Mouse (Mus musculus) v-Abl transformed pro-B cells (cell line): ENCODE data around the gene Igfbp6.

Experiments used
- in situ Hi-C, 2 experiments: fragments of 400-800 bp; cut with MboI; formaldehyde crosslinking; loops; one replicate each; pipeline ENCODE4 v1.15.1; 2025; ENCODE audit not compliant: unreplicated experiment in 2 of 2

The Igfbp6 gene

GRCm38 (mm10) chr15:102165468-102166100, 21.4 kb downstream of the Igfbp6 start:
- in situ Hi-C loops = no loop called here

- in situ Hi-C loops = no loop called here
Measured at GRCm38 (mm10) chr15:102167620-102168021, 23.5 kb downstream of the Igfbp6 start.

GRCm38 (mm10) chr15:102169064-102169463, 24.9 kb downstream of the Igfbp6 start:
- in situ Hi-C loops = no loop called here

GRCm38 (mm10) chr15:102173581-102173980, 29.4 kb downstream of the Igfbp6 start:
- in situ Hi-C loops = no loop called here

GRCm38 (mm10) chr15:102175736-102176319, 31.7 kb downstream of the Igfbp6 start:
- in situ Hi-C loops = loop anchor here (5.0 kb wide), 1 partner anchor 46 kb away; no protein-coding TSS in a partner anchor

- in situ Hi-C loops = loop anchor here (5.0 kb wide), 1 partner anchor 46 kb away; no protein-coding TSS in a partner anchor
Measured at GRCm38 (mm10) chr15:102176571-102177316, 32.6 kb downstream of the Igfbp6 start.

GRCm38 (mm10) chr15:102177417-102177816, 33.3 kb downstream of the Igfbp6 start:
- in situ Hi-C loops = loop anchor here (5.0 kb wide), 1 partner anchor 45 kb away; no protein-coding TSS in a partner anchor

GRCm38 (mm10) chr15:102178279-102178678, 34.1 kb downstream of the Igfbp6 start:
- in situ Hi-C loops = loop anchor here (5.0 kb wide), 1 partner anchor 44 kb away; no protein-coding TSS in a partner anchor

- in situ Hi-C loops = loop anchor here (5.0 kb wide), 1 partner anchor 43 kb away; no protein-coding TSS in a partner anchor
Measured at GRCm38 (mm10) chr15:102179106-102179505, 34.9 kb downstream of the Igfbp6 start.

- in situ Hi-C loops = loop anchor here (5.0 kb wide), 1 partner anchor 42 kb away; no protein-coding TSS in a partner anchor
Measured at GRCm38 (mm10) chr15:102179924-102180323, 35.8 kb downstream of the Igfbp6 start.

GRCm38 (mm10) chr15:102183076-102183475, 38.9 kb downstream of the Igfbp6 start:
- in situ Hi-C loops = no loop called here

- in situ Hi-C loops = no loop called here
Measured at GRCm38 (mm10) chr15:102186239-102186638, 42.1 kb downstream of the Igfbp6 start.

GRCm38 (mm10) chr15:102188096-102188495, 43.9 kb downstream of the Igfbp6 start:
- in situ Hi-C loops = no loop called here

GRCm38 (mm10) chr15:102188883-102189282, 44.7 kb downstream of the Igfbp6 start:
- in situ Hi-C loops = no loop called here

GRCm38 (mm10) chr15:102191699-102192098, 47.5 kb downstream of the Igfbp6 start:
- in situ Hi-C loops = no loop called here

GRCm38 (mm10) chr15:102192271-102192812, 48.2 kb downstream of the Igfbp6 start:
- in situ Hi-C loops = no loop called here

- in situ Hi-C loops = no loop called here
Measured at GRCm38 (mm10) chr15:102192820-102193386, 48.7 kb downstream of the Igfbp6 start.

GRCm38 (mm10) chr15:102193652-102194051, 49.5 kb downstream of the Igfbp6 start:
- in situ Hi-C loops = no loop called here

GRCm38 (mm10) chr15:102194439-102194838, 50.3 kb downstream of the Igfbp6 start:
- in situ Hi-C loops = no loop called here

GRCm38 (mm10) chr15:102195373-102195772, 51.2 kb downstream of the Igfbp6 start:
- in situ Hi-C loops = no loop called here

- in situ Hi-C loops = no loop called here
Measured at GRCm38 (mm10) chr15:102198841-102199240, 54.7 kb downstream of the Igfbp6 start.
